Mouse (Mus musculus): ENCODE results near the gene Olfr843.

Gene Olfr843

GRCm38 (mm10) chr9:19251887-19252286 lies at the start of gene Olfr843:
Gene Olfr843 (minus strand): TSS chr9:19251987.
- in situ Hi-C loops (cut with MboI, MseI), result no loop called here
